Mouse (Mus musculus): ENCODE data around the gene Tpra1.
A peak's percentile ranks its signal among the peaks of the same experiment; 100 is the strongest.

Tpra1 gene

DNA sequence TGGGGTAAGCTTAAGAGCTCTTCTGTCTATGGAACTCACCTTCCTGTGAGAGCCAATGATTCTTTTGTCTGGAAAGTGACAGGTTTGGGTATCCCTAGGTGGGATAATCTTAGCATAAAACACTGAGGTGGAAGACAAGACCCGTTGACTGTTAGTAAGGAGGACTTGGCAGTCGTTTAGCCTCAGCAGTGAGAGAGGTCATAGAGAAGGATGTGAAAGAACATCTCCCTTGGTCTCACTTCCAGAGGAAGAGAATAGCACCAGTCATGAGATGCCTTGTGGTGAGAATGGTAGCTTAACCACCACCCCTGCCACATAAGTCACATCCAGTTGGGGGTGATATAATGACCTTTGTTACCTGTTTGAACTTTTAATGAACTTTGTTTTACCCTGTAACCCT, 54.7 kb downstream of the Tpra1 start:
- no peak for DNase-seq (ENCODE audit: low spot score in 2 of 2)

DNA sequence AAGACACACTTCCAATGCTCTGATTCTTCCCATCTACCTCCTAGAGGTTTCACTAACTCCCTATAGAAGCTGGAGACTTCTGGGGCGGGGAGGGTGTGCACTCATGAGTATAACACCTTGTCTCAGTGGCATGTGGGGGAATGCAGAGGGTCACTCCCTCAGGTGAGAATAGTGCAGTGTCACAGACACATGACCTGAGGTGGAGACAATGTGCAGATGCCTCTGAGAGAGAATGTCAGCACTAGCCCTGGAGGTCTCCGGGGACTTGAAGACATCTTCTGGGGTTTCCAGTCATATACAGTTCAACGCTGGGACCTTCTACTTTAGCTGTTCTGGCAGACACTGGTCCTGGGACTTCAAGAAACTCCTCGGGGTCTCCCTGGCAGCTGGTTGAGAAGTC, 55.3 kb downstream of the Tpra1 start:
- no peak for DNase-seq (ENCODE audit: low spot score in 2 of 2)

- no peak for DNase-seq (ENCODE audit: low spot score in 2 of 2)
These were observed 55.8 kb downstream of the Tpra1 start for GRCm38 (mm10) chr6:88957801-88958211.

DNA sequence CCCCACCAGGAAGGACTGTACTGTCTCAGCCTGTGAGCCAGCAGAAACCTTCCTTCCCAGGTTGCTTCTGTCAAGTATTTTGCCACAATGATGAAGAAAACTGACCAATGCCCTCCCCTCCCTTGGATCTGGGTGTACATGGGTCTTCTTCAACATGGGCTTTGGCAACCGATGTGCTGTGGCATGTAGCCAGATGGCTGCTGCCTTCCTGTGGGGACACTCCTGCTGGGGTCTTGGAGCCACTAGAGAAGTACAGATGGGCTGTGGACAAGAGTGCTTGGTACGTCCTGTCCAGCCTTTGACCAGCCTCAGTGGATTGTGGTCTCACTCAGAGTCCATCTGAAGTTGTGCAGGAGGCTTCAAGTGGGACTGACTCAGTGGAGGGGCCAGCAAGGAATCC, 56.3 kb downstream of the Tpra1 start:
- DNase-seq (ENCODE audit: low spot score in 2 of 2): no peak

DNA sequence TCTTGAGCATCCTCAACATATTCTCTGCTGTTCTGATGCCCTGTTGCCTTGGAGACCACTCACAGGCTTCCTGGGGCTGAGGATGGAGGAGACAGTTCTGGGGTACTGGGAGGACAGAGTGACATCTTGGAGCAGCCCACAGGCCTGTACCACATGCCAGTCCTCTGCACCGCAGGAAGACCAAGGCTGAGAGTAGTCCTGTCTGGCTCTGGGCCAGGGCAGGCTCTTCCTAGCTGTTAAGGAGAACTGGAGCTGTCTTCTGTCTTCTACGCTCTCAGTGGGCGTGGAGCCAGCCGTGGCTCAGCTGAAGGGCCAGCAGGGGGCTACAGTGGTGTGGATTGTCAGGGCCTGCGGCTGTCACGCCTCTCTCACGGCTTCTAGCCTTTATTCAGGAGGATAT, 57.8 kb downstream of the Tpra1 start:
- DNase-seq (ENCODE audit: low spot score in 2 of 2): peak in 1 of 2 experiments; percentile 40

DNA sequence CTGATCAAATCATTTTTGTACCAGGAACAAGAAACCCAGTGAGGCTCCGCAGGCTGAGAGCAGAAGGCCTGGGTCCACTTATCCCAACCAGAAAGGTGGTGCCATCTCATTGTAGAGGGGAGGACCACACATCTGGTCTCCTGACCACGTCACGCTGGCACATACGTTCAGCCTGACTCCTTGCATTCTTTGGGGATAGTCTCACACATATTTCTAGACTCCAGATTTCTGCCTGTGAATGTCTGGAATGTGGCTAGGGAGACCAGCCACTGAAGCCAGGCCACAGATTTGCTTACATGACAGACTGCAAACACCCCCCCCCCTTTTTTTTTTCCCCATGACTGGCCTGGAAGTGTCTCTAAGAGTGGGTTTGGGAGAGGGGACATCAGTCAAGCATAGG, 58.9 kb downstream of the Tpra1 start:
- DNase-seq (ENCODE audit: low spot score in 2 of 2): no peak
